In genomic region chr10:61550106-61550505, GRCm38 (mm10) we compare ENCODE assay signal across 16 mouse cellular contexts. TPM values are rescaled to one million over a fixed set of nuclear protein-coding genes. Genes with fewer than 3 reads are reported as not detected.
DNase-seq lines count a peak whose midpoint lies in the region; ATAC-seq and TF ChIP-seq lines count a peak whose summit lies in the region.
"Had no signal": no experiment of that assay in that cellular context is flagged by ENCODE, and none has a peak within 500 bp of the region (broad histone marks: within the 10 kb centered on the region; RNA-seq: fewer than 3 reads in every experiment).

No protein-coding gene starts in this region.

- H3K27ac ChIP-seq in forebrain, embryonic 12.5 days: no peak overlapping the region
- no peak overlapping the region for H3K27ac ChIP-seq in forebrain, embryonic 15.5 days (replicated peaks)
- no peak overlapping the region for H3K27ac ChIP-seq in midbrain, embryonic 16.5 days (ENCODE audit: low read length)
- H3K27ac ChIP-seq in intestine, postnatal 0 days (ENCODE audit: low read depth, low read length): no peak overlapping the region
- H3K27ac ChIP-seq: heart, embryonic 15.5 days; kidney, postnatal 0 days had no signal

- H3K4me3 ChIP-seq in forebrain, embryonic 12.5 days (replicated peaks): no peak overlapping the region
- no peak overlapping the region for H3K4me3 ChIP-seq in forebrain, embryonic 15.5 days
- no peak overlapping the region for H3K4me3 ChIP-seq in midbrain, embryonic 16.5 days (ENCODE audit: low read depth, low read length)
- no peak overlapping the region for H3K4me3 ChIP-seq in intestine, postnatal 0 days (ENCODE audit: low read depth, low read length)
- H3K4me3 ChIP-seq: heart, embryonic 15.5 days had no signal

- no peak for TF ChIP-seq CTCF in intestine, postnatal 0 days (IDR thresholded peaks at IDR 0.05; ENCODE audit: low read depth)

- ATAC-seq in forebrain, embryonic 12.5 days (ENCODE audit: low FRiP score): 0 out of 2 replicates have a peak, but pooled peaks have one; percentile 49
- ATAC-seq in forebrain, embryonic 15.5 days (replicated peaks): no peak
- peak; percentile 74 for ATAC-seq in cerebellum, adult (ENCODE audit: insufficient number of reproducible peaks, low FRiP score, low TSS enrichment)
- ATAC-seq in midbrain, embryonic 16.5 days: peak; percentile 63; the same call in 1 of the 2 replicates
- no peak for ATAC-seq in intestine, postnatal 0 days
- ATAC-seq: inflammation-experienced regulatory T-cells, adult 6 months had no signal

- WGBS in forebrain, embryonic 12.5 days: 76% methylated on average over 8 of the region's 8 CpGs
- WGBS in forebrain, embryonic 15.5 days: 71% methylated on average over 8 of the region's 8 CpGs
- WGBS in midbrain, embryonic 16.5 days: 56% methylated on average over 8 of the region's 8 CpGs
- 94% methylated on average over 8 of the region's 8 CpGs for WGBS in intestine, postnatal 0 days

- peak; percentile 28 to 48 for DNase-seq in cerebellum, postnatal 36 days
- DNase-seq in adrenal gland, postnatal 10 days: no peak
- DNase-seq in thymus, postnatal 25 days: no peak
- DNase-seq: adrenal gland, postnatal 25 days; right cerebral cortex, postnatal 25 days had no signal

- no peaks in the 10 kb centered on the region for H3K27me3 ChIP-seq in forebrain, embryonic 12.5 days
- H3K27me3 ChIP-seq in forebrain, embryonic 15.5 days: no peaks in the 10 kb centered on the region
- H3K27me3 ChIP-seq in midbrain, embryonic 16.5 days (ENCODE audit: control insufficient read depth, insufficient read depth, low read depth, low read length): no peaks in the 10 kb centered on the region
- H3K27me3 ChIP-seq in intestine, postnatal 0 days (replicated peaks; ENCODE audit: control insufficient read depth, insufficient read depth, low read length): no peaks in the 10 kb centered on the region
- H3K27me3 ChIP-seq: heart, embryonic 15.5 days had no signal

- H3K4me1 ChIP-seq in forebrain, embryonic 12.5 days: peaks cover 6% of the 10 kb centered on the region
- no peaks in the 10 kb centered on the region for H3K4me1 ChIP-seq in forebrain, embryonic 15.5 days
- H3K4me1 ChIP-seq in midbrain, embryonic 16.5 days (ENCODE audit: control insufficient read depth, insufficient read depth, low read length): peaks cover 4% of the 10 kb centered on the region; the same call in 1 of the 2 replicates
- H3K4me1 ChIP-seq in intestine, postnatal 0 days (replicated peaks; ENCODE audit: control insufficient read depth, insufficient read depth, low read length): no peaks in the 10 kb centered on the region
- H3K4me1 ChIP-seq: heart, embryonic 15.5 days had no signal

- H3K9ac ChIP-seq in forebrain, embryonic 12.5 days: no peak overlapping the region
- H3K9ac ChIP-seq in forebrain, embryonic 15.5 days (replicated peaks): no peak overlapping the region
- H3K9ac ChIP-seq in midbrain, embryonic 16.5 days (ENCODE audit: low read depth, low read length): no peak overlapping the region
- no peak overlapping the region for H3K9ac ChIP-seq in intestine, postnatal 0 days (ENCODE audit: low read depth, low read length)
- H3K9ac ChIP-seq: heart, embryonic 15.5 days had no signal

- no peak overlapping the region for H3K4me2 ChIP-seq in forebrain, embryonic 12.5 days
- H3K4me2 ChIP-seq in forebrain, embryonic 15.5 days (replicated peaks): no peak overlapping the region
- H3K4me2 ChIP-seq in midbrain, embryonic 16.5 days (ENCODE audit: low read length): no peak overlapping the region
- H3K4me2 ChIP-seq in intestine, postnatal 0 days (replicated peaks; ENCODE audit: low read depth): no peak overlapping the region
- H3K4me2 ChIP-seq: heart, embryonic 15.5 days had no signal

- no peaks in the 10 kb centered on the region for H3K9me3 ChIP-seq in forebrain, embryonic 12.5 days
- no peaks in the 10 kb centered on the region for H3K9me3 ChIP-seq in forebrain, embryonic 15.5 days
- no peaks in the 10 kb centered on the region for H3K9me3 ChIP-seq in midbrain, embryonic 16.5 days (replicated peaks; ENCODE audit: control insufficient read depth, low read length, poor library complexity, severe bottlenecking)
- no peaks in the 10 kb centered on the region for H3K9me3 ChIP-seq in intestine, postnatal 0 days (ENCODE audit: control insufficient read depth)
- H3K9me3 ChIP-seq: heart, embryonic 15.5 days had no signal

- H3K36me3 ChIP-seq in forebrain, embryonic 12.5 days (replicated peaks): no peaks in the 10 kb centered on the region
- no peaks in the 10 kb centered on the region for H3K36me3 ChIP-seq in forebrain, embryonic 15.5 days
- no peaks in the 10 kb centered on the region for H3K36me3 ChIP-seq in midbrain, embryonic 16.5 days (ENCODE audit: control insufficient read depth, insufficient read depth, low read length)
- H3K36me3 ChIP-seq in intestine, postnatal 0 days (ENCODE audit: control insufficient read depth, insufficient read depth): no peaks in the 10 kb centered on the region
- H3K36me3 ChIP-seq: heart, embryonic 15.5 days had no signal

RNA-seq across cellular contexts. Expression of gene Npffr1, which starts 45.2 kb away (rescaled TPM):
- polyA plus RNA-seq in forebrain, embryonic 12.5 days (2016; fragmentation: Nextera tagmentation; extraction: Ambion mirVana): 0.18 and 0.36 TPM in 2 replicates
- 0.54 and 0.64 TPM in 2 replicates for polyA plus RNA-seq in forebrain, embryonic 15.5 days (2015; fragmentation: Nextera tagmentation; extraction: Ambion mirVana)
- 2.3 and 2.8 TPM in 2 replicates for polyA plus RNA-seq in midbrain, embryonic 16.5 days (2015; fragmentation: Nextera tagmentation; extraction: Ambion mirVana)
- polyA plus RNA-seq in intestine, postnatal 0 days (2015; fragmentation: Nextera tagmentation; extraction: Ambion mirVana): 0.16 and 0.17 TPM in 2 replicates
- total RNA-seq in adrenal gland, postnatal 10 days (2021): under 1 TPM; 0.24 to 0.33 TPM
- total RNA-seq: common myeloid progenitor, adult 5-6 weeks; liver, adult 2 months had no signal
- polyA plus RNA-seq: heart, embryonic 15.5 days; inflammation-experienced regulatory T-cells, adult 6 months; liver, adult 2 months; lung, embryonic 16.5 days had no signal

Comparison
In these comparisons a context has a peak if more than half of its experiments do, and no peak if none do; other contexts are left out.
1. ATAC-seq: peak in forebrain, embryonic 12.5 days (single experiment), cerebellum, adult (single experiment) and midbrain, embryonic 16.5 days (single experiment); none in forebrain, embryonic 15.5 days (single experiment) and intestine, postnatal 0 days (single experiment).
2. DNase-seq: peak in cerebellum, postnatal 36 days (2 of 2); none in adrenal gland, postnatal 10 days (single experiment) and thymus, postnatal 25 days (single experiment).